Mouse (Mus musculus): ENCODE data around the gene Ciz1. TPM values are rescaled to one million over a fixed set of nuclear protein-coding genes. Genes with fewer than 3 reads are reported as not detected.

Gene Ciz1
- total and polyA plus RNA-seq, 3 experiments = 62.9 to 306 (median 213) TPM

GRCm38 (mm10) chr2:32353007-32353542 is 948 bp downstream of the Ciz1 start, which contains the start of gene Dnm1:
Dnm1 (minus strand) TSS chr2:32353338.
- peak; percentile 84 for DNase-seq (ENCODE audit: low spot score)
- H3K36me3 ChIP-seq (replicated peaks) = no peaks in the 10 kb centered on the region
- peak within 1 kb of the TSS; percentile 68; the same call in 1 of the 2 replicates for H3K4me3 ChIP-seq (ENCODE audit: low read depth, low read length)
- ATAC-seq (ENCODE audit: extremely low read depth, insufficient number of reproducible peaks, low FRiP score, poor library complexity, severe bottlenecking) = no peak
- H3K4me1 ChIP-seq (ENCODE audit: insufficient read depth, low read depth, low read length) = peaks cover 35% of the 10 kb centered on the region
- TF ChIP-seq GATA2 (IDR thresholded peaks at IDR 0.05; ENCODE audit: borderline replicate concordance, low read depth, low read length) (no peak), GATA1 (IDR thresholded peaks at IDR 0.05; ENCODE audit: borderline replicate concordance, low read length) (no peak), CTCF (IDR thresholded peaks at IDR 0.05; ENCODE audit: low read depth, low read length) (peak; percentile 83), TAL1 (conservative IDR thresholded peaks at IDR 0.05; ENCODE audit: low read depth, low read length) (no peak), POLR2AphosphoS5 (IDR thresholded peaks at IDR 0.05; ENCODE audit: insufficient replicate concordance, low read depth, low read length) (no peak)
- H3K9me3 ChIP-seq (replicated peaks) = no peaks in the 10 kb centered on the region
- H3K27me3 ChIP-seq (ENCODE audit: insufficient read depth, low read length) = peaks cover 73% of the 10 kb centered on the region

DNA sequence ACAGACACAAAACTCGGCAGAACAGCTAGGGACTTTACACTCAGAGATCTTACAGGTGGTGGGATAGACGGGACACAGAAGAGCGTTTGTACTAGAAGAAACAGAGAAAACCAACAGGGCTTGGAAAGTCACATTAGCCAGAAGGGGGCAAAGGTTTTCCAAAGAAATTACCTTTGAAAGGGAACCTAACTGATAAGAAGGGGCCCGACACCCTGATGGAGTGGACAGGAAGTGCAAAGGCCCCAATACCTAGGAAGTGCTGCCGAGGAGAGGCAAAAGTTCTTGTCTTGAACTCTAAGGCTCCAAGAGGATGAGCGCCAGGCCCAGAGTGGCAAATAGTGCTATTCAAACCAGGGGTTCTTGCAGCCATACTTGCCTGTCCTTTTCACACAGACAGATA is 1.7 kb downstream of the Ciz1 start:
- H3K27me3 ChIP-seq (ENCODE audit: insufficient read depth, low read length) = peaks cover 72% of the 10 kb centered on the region
- no peaks in the 10 kb centered on the region for H3K9me3 ChIP-seq (replicated peaks)
- no peak overlapping the region; the same call in 1 of the 2 replicates for H3K4me3 ChIP-seq (ENCODE audit: low read depth, low read length)
- no peaks in the 10 kb centered on the region for H3K36me3 ChIP-seq (replicated peaks)
- TF ChIP-seq TAL1 (conservative IDR thresholded peaks at IDR 0.05; ENCODE audit: low read depth, low read length) = no peak
- TF ChIP-seq POLR2AphosphoS5 (IDR thresholded peaks at IDR 0.05; ENCODE audit: insufficient replicate concordance, low read depth, low read length) = no peak
- no peak for TF ChIP-seq CTCF (IDR thresholded peaks at IDR 0.05; ENCODE audit: low read depth, low read length)
- TF ChIP-seq GATA2 (IDR thresholded peaks at IDR 0.05; ENCODE audit: borderline replicate concordance, low read depth, low read length) = no peak
- no peak for TF ChIP-seq GATA1 (IDR thresholded peaks at IDR 0.05; ENCODE audit: borderline replicate concordance, low read length)
- no peak for DNase-seq (ENCODE audit: low spot score)
- peaks cover 38% of the 10 kb centered on the region for H3K4me1 ChIP-seq (ENCODE audit: insufficient read depth, low read depth, low read length)
- no peak for ATAC-seq (ENCODE audit: extremely low read depth, insufficient number of reproducible peaks, low FRiP score, poor library complexity, severe bottlenecking)

- DNase-seq (ENCODE audit: low spot score) = no peak
- Histone ChIP-seq H3K9me3 (replicated peaks) (no peaks in the 10 kb centered on the region), H3K27me3 (ENCODE audit: insufficient read depth, low read length) (peaks cover 72% of the 10 kb centered on the region), H3K36me3 (replicated peaks) (no peaks in the 10 kb centered on the region), H3K4me1 (ENCODE audit: insufficient read depth, low read depth, low read length) (peaks cover 34% of the 10 kb centered on the region), H3K4me3 (ENCODE audit: low read depth, low read length) (no peak overlapping the region)
- TF ChIP-seq CTCF (IDR thresholded peaks at IDR 0.05; ENCODE audit: low read depth, low read length) = no peak
- TF ChIP-seq GATA2 (IDR thresholded peaks at IDR 0.05; ENCODE audit: borderline replicate concordance, low read depth, low read length) = no peak
- no peak for TF ChIP-seq TAL1 (conservative IDR thresholded peaks at IDR 0.05; ENCODE audit: low read depth, low read length)
- TF ChIP-seq GATA1 (IDR thresholded peaks at IDR 0.05; ENCODE audit: borderline replicate concordance, low read length) = no peak
- no peak for TF ChIP-seq POLR2AphosphoS5 (IDR thresholded peaks at IDR 0.05; ENCODE audit: insufficient replicate concordance, low read depth, low read length)
- ATAC-seq (ENCODE audit: extremely low read depth, insufficient number of reproducible peaks, low FRiP score, poor library complexity, severe bottlenecking) = no peak
These were observed 2.3 kb downstream of the Ciz1 start for GRCm38 (mm10) chr2:32354336-32354895.

DNA sequence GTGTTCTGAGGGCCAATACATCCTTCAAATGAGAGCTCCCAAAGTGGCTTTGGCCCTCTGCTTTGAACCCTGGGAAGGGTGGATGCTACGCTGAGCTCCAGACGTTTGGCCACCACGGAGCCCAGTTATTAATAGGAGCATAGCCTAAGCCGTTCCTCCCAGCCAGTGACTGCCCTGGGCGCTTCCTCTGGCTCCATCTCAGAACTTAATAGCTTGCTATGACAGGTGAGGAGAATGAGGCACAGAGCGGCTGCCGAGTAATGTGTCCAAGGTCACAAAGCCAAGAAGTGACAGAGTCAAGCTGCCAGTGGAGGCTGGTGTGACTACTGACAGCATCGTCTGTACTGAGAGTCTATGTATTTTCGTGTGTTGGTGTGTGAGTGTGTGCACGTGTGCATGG is 4.1 kb downstream of the Ciz1 start:
- Histone ChIP-seq H3K4me3 (ENCODE audit: low read depth, low read length) (no peak overlapping the region), H3K9me3 (replicated peaks) (no peaks in the 10 kb centered on the region), H3K36me3 (replicated peaks) (no peaks in the 10 kb centered on the region), H3K4me1 (ENCODE audit: insufficient read depth, low read depth, low read length) (peaks cover 37% of the 10 kb centered on the region), H3K27me3 (ENCODE audit: insufficient read depth, low read length) (peaks cover 59% of the 10 kb centered on the region)
- DNase-seq (ENCODE audit: low spot score) (no peak), ATAC-seq (ENCODE audit: extremely low read depth, insufficient number of reproducible peaks, low FRiP score, poor library complexity, severe bottlenecking) (no peak)
- no peak for TF ChIP-seq CTCF (IDR thresholded peaks at IDR 0.05; ENCODE audit: low read depth, low read length)
- no peak for TF ChIP-seq TAL1 (conservative IDR thresholded peaks at IDR 0.05; ENCODE audit: low read depth, low read length)
- no peak for TF ChIP-seq POLR2AphosphoS5 (IDR thresholded peaks at IDR 0.05; ENCODE audit: insufficient replicate concordance, low read depth, low read length)
- no peak for TF ChIP-seq GATA1 (IDR thresholded peaks at IDR 0.05; ENCODE audit: borderline replicate concordance, low read length)
- no peak for TF ChIP-seq GATA2 (IDR thresholded peaks at IDR 0.05; ENCODE audit: borderline replicate concordance, low read depth, low read length)

DNA sequence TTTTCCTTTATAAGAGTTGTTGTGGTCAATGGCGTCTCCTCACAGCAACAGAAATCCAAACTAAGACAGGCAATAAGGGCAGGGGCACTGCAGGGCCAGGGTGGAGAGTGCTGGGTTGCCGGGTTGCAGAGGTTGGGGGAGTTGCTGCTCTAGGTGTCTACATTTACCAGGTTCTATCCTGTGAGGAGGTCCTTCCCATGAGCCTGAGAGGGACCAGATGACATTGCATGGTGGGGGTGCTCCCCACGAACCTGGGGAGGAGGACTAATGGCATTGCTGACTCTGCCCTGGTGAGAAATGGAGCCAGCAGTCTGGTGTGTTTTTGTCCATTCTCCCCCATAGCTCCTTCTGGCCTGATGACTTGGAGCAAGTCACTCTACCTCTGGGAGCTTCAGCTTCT is 5.6 kb downstream of the Ciz1 start:
- DNase-seq (ENCODE audit: low spot score) (no peak), ATAC-seq (ENCODE audit: extremely low read depth, insufficient number of reproducible peaks, low FRiP score, poor library complexity, severe bottlenecking) (no peak)
- Histone ChIP-seq H3K36me3 (replicated peaks) (no peaks in the 10 kb centered on the region), H3K4me1 (ENCODE audit: insufficient read depth, low read depth, low read length) (peaks cover 41% of the 10 kb centered on the region), H3K4me3 (ENCODE audit: low read depth, low read length) (no peak overlapping the region), H3K27me3 (ENCODE audit: insufficient read depth, low read length) (peaks cover 50% of the 10 kb centered on the region), H3K9me3 (replicated peaks) (no peaks in the 10 kb centered on the region)
- TF ChIP-seq TAL1 (conservative IDR thresholded peaks at IDR 0.05; ENCODE audit: low read depth, low read length) (no peak), POLR2AphosphoS5 (IDR thresholded peaks at IDR 0.05; ENCODE audit: insufficient replicate concordance, low read depth, low read length) (no peak), CTCF (IDR thresholded peaks at IDR 0.05; ENCODE audit: low read depth, low read length) (no peak), GATA2 (IDR thresholded peaks at IDR 0.05; ENCODE audit: borderline replicate concordance, low read depth, low read length) (no peak), GATA1 (IDR thresholded peaks at IDR 0.05; ENCODE audit: borderline replicate concordance, low read length) (no peak)

DNA sequence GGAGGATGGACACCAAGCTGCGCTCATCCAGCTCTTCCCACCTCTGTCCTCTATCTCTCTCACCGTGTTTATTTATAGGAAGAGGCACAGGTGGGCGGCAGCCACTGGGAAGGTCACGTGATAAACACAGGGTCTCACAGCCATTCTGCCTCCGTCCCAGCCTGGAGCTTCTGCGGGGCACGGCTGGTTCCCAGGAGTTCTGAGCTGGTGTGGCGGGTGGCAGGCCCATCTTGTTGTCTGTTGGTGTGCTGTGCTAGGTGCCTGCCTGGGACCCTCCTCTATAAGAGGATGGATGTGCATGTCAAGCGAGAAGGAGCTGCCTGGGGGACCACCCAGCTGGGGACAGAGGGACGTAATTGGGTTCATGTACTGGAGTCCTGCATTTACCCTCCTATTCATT is 6.3 kb downstream of the Ciz1 start:
- no peak for TF ChIP-seq TAL1 (conservative IDR thresholded peaks at IDR 0.05; ENCODE audit: low read depth, low read length)
- TF ChIP-seq GATA2 (IDR thresholded peaks at IDR 0.05; ENCODE audit: borderline replicate concordance, low read depth, low read length) = no peak
- TF ChIP-seq POLR2AphosphoS5 (IDR thresholded peaks at IDR 0.05; ENCODE audit: insufficient replicate concordance, low read depth, low read length) = no peak
- no peak for TF ChIP-seq CTCF (IDR thresholded peaks at IDR 0.05; ENCODE audit: low read depth, low read length)
- TF ChIP-seq GATA1 (IDR thresholded peaks at IDR 0.05; ENCODE audit: borderline replicate concordance, low read length) = no peak
- no peak overlapping the region for H3K4me3 ChIP-seq (ENCODE audit: low read depth, low read length)
- peaks cover 46% of the 10 kb centered on the region for H3K27me3 ChIP-seq (ENCODE audit: insufficient read depth, low read length)
- H3K4me1 ChIP-seq (ENCODE audit: insufficient read depth, low read depth, low read length) = peaks cover 37% of the 10 kb centered on the region
- H3K9me3 ChIP-seq (replicated peaks) = no peaks in the 10 kb centered on the region
- DNase-seq (ENCODE audit: low spot score) (no peak), ATAC-seq (ENCODE audit: extremely low read depth, insufficient number of reproducible peaks, low FRiP score, poor library complexity, severe bottlenecking) (no peak)
- no peaks in the 10 kb centered on the region for H3K36me3 ChIP-seq (replicated peaks)

Measured in G1E (cell line).